Mouse (Mus musculus): ENCODE measurements around the gene Stim1.

DNA sequence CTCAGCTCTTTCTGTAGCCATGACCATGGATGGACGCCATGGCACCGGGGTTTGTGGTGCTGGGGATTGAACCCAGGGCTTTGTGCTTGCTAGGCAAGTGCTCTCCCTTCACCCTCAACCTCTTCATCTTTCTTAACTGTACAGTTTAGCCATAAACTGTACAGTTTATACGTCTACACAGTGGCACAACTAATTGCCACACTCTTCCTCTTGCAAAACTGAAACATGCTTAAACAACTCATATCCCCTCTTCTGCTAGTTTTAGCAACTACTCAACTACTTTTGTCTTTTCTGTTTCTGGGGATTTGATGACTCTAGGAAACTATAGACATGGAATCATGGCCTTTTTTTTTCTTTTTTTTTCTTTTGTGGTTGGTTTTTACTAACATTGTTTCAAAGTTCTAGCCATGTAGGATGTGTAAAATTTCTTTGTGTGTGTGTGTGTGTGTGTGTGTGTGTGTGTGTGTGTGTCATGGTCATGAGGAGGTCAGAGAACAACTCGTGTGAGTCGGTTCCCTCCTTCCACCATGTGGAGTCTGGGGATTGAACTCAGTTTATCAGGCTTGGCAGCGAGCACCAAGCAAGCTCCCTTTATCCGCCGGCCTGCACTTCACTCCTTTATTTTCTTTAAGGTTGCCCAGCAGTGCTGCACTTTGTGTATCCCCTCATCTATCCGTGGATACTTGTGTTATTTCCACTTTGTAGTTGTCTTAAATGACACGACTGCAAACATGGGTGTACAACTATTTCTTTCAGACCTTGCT, 7.7 kb upstream of the Stim1 start:
- TF ChIP-seq CTCF (conservative IDR thresholded peaks at IDR 0.05 in 1 of 2, IDR thresholded peaks at IDR 0.05 in 1 of 2; ENCODE audit: low read depth in 2 of 2, low read length in 2 of 2): no peak
- TF ChIP-seq HCFC1 (IDR thresholded peaks at IDR 0.05; ENCODE audit: low read depth, low read length): no peak
- TF ChIP-seq USF1 (IDR thresholded peaks at IDR 0.05; ENCODE audit: low read depth, low read length): no peak
- TF ChIP-seq POLR2A (IDR thresholded peaks at IDR 0.05; ENCODE audit: low read depth, low read length): no peak
- no peak for TF ChIP-seq MAZ (IDR thresholded peaks at IDR 0.05; ENCODE audit: low read depth, low read length)
- TF ChIP-seq TCF12 (IDR thresholded peaks at IDR 0.05; ENCODE audit: low read depth, low read length): no peak
- no peak for TF ChIP-seq JUND (conservative IDR thresholded peaks at IDR 0.05; ENCODE audit: low read depth, low read length)

All from CH12.LX (cell line).